Mouse (Mus musculus) kidney, adult 2 months (tissue): Measurements from ENCODE around the gene B3gnt9. TPM values are rescaled to one million over a fixed set of nuclear protein-coding genes. Genes with fewer than 3 reads are reported as not detected.

Experiments used
- DNase-seq: peaks from one replicate; pipeline ENCODE4 v3.0.0; 2021
- H3K27ac ChIP-seq: fragments of 200-500 bp; 2 replicates; pipeline ENCODE4 v1.5.1; 2012; ENCODE audit warnings: low read depth, low read length, control low read depth, inconsistent platforms; ENCODE audit not compliant: insufficient read depth
- H3K27me3 ChIP-seq: fragments of 200-500 bp; replicated peaks from 2 replicates; pipeline ENCODE4 v1.6.1; 2012; ENCODE audit warnings: mild to moderate bottlenecking, moderate library complexity, low read length, inconsistent platforms; ENCODE audit not compliant: control insufficient read depth, insufficient read depth
- H3K36me3 ChIP-seq: fragments of 200-500 bp; 2 replicates; pipeline ENCODE4 v1.6.1; 2012; ENCODE audit warnings: mild to moderate bottlenecking, moderate library complexity, low read length, inconsistent platforms; ENCODE audit not compliant: control insufficient read depth, insufficient read depth
- H3K4me1 ChIP-seq: fragments of 200-500 bp; 2 replicates; pipeline ENCODE4 v1.6.1; 2011; ENCODE audit warnings: low read length; ENCODE audit not compliant: control insufficient read depth, insufficient read depth
- H3K4me3 ChIP-seq: fragments of 200-500 bp; 2 replicates; pipeline ENCODE4 v1.5.1; 2011; ENCODE audit warnings: mild to moderate bottlenecking, low read depth, low read length, control low read depth; ENCODE audit not compliant: insufficient read depth
- CTCF ChIP-seq: fragments of 200-500 bp; conservative IDR thresholded peaks from 2 replicates; pipeline ENCODE4 v1.5.1; 2011; ENCODE audit warnings: low read depth, mild to moderate bottlenecking, control low read depth, low read length, moderate library complexity, mixed read lengths; ENCODE audit not compliant: insufficient read depth, insufficient read length
- POLR2A ChIP-seq: fragments of 200-500 bp; IDR thresholded peaks from one replicate; pipeline ENCODE4 v1.6.1; 2011; ENCODE audit warnings: low read depth, low read length, control low read depth
- WGBS: fragments of 180-500 bp; shearing (Covaris S2); methylation state at CpG from one replicate; pipeline ENCODE4 v1.1.7; 2018; 5-methylcytosine and 5-hydroxymethylcytosine counted together
- polyA plus RNA-seq: library from polyadenylated mRNA; depleted of rRNA; stranded (reverse); fragments of >200 nt; gene quantifications from 2 replicates; pipeline ENCODE4 v1.2.3, GENCODE M21; 2012

The B3gnt9 gene
- polyA plus RNA-seq, 1 experiment = 4.8 TPM

GRCm38 (mm10) chr8:105270916-105271186 lies 15.9 kb upstream of the B3gnt9 start:
- TF ChIP-seq POLR2A (no peak), CTCF (no peak)
- 27% methylated on average over 11 of the region's 11 CpGs for WGBS
- no peak overlapping the region for H3K4me3 ChIP-seq

DNA sequence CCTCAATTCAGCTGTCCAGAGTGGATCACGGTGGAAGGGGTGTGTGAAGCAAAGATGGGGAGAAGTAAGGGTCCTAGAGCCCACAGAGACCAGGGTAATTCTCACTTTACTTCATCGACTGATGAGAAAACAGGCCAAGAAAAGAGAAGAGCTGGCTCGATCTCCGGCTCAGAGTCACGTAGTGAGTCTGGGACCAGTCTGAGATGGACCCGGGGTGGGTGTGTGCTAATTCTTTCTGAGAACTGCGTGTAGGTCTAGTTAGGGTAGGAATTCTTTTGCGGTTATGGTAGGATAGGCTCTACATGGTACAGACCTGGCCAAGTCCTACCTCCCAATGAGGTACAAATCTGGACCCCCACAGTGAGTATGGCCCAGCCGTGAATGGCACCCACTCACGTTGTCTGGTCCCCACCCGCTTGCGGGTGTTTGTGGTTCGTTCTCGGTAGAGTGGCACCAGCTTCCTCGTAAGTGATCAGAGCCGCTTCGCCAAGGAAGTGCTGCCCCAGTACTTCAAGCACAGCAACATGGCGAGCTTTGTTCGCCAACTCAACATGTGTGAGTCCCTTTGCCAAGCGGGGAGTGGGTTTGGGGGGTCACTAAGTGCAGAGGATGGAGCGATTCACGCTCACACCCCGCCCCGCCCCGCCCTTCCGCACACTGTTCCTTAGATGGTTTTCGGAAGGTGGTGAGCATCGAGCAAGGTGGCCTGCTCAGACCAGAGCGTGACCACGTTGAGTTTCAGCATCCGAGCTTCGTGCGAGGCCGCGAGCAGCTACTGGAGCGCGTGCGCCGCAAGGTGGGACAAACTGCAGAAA lies 15.4 kb upstream of the B3gnt9 start:
- no peak for DNase-seq
- H3K27ac ChIP-seq = no peak overlapping the region
- 33% methylated on average over 39 of the region's 39 CpGs for WGBS

More at GRCm38 (mm10) chr8:105270916-105271186, 15.9 kb upstream of the B3gnt9 start:
- peaks cover 1% of the 10 kb centered on the region for H3K36me3 ChIP-seq
- peaks cover 3% of the 10 kb centered on the region; the same call in 1 of the 2 replicates for H3K4me1 ChIP-seq
- no peak overlapping the region for H3K27ac ChIP-seq
- H3K27me3 ChIP-seq = no peaks in the 10 kb centered on the region
- no peak for DNase-seq

DNA sequence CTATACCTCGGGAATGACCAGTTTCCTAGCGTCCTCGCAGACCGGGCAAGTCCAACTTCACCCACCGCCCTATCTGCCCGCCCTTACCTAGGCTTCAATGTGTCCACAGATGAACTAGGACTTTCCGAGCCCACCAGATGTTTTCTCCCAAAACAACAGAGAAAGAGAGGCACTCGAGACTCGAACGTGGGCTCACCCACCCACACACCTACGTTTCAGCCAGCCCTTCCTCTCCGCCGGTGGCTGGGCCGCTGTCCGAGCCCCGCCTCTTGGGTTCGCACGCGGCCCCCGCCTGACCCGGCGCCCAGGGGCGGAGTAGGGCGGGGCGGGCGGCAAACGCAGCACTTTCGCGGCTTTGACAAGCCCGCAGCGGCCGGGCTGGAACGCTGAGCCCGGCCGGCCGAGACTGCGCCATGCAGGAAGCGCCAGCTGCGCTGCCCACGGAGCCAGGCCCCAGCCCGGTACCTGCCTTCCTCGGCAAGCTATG lies 14.6 kb upstream of the B3gnt9 start, which contains the start of gene Hsf4:
Hsf4 (plus strand) TSS at position 341 of the 487 bp plus-strand sequence.
- Histone ChIP-seq H3K36me3 (peaks cover 1% of the 10 kb centered on the region), H3K27me3 (no peaks in the 10 kb centered on the region), H3K4me1 (peaks cover 3% of the 10 kb centered on the region; the same call in 1 of the 2 replicates), H3K27ac (peak within 1 kb of the TSS; percentile 59), H3K4me3 (peak within 1 kb of the TSS; percentile 56)
- 2% methylated on average over 42 of the region's 42 CpGs for WGBS
- TF ChIP-seq POLR2A (no peak), CTCF (no peak)
- peak; percentile 84 for DNase-seq

More for the DNA sequence above, 15.4 kb upstream of the B3gnt9 start:
- TF ChIP-seq CTCF = no peak
- Histone ChIP-seq H3K4me3 (peak overlapping the region; percentile 56), H3K36me3 (peaks cover 1% of the 10 kb centered on the region), H3K4me1 (peaks cover 3% of the 10 kb centered on the region; the same call in 1 of the 2 replicates), H3K27me3 (no peaks in the 10 kb centered on the region)

DNA sequence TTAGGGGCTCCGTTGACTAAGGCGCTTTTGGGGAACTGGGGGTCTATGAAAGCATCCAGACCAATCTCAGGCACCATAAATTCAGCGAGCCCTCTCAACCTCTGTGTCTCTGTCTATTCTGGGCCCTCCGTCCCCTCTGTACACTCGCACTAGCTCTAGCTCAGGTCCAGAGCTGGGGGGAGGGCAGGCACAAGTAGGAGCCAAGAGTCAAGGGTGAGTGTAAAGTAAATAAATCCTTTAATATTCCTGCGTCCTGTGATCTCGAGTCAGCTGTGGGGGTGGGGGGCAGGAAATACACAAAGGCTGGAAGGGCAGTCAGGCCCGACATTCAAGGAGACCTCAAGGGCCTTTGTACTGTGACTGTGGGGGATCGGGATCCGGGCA lies 14.1 kb upstream of the B3gnt9 start:
- Histone ChIP-seq H3K4me3 (peak overlapping the region; percentile 56), H3K36me3 (peaks cover 1% of the 10 kb centered on the region), H3K27me3 (no peaks in the 10 kb centered on the region), H3K4me1 (peaks cover 3% of the 10 kb centered on the region; the same call in 1 of the 2 replicates), H3K27ac (peak overlapping the region; percentile 59)
- TF ChIP-seq CTCF (no peak), POLR2A (no peak)
- WGBS = 18% methylated on average over 10 of the region's 10 CpGs
- DNase-seq = peak; percentile 45

GRCm38 (mm10) chr8:105268342-105269074 lies 13.6 kb upstream of the B3gnt9 start:
- no peak for TF ChIP-seq POLR2A
- Histone ChIP-seq H3K36me3 (peaks cover 1% of the 10 kb centered on the region), H3K27ac (no peak overlapping the region), H3K4me1 (peaks cover 3% of the 10 kb centered on the region; the same call in 1 of the 2 replicates), H3K27me3 (no peaks in the 10 kb centered on the region), H3K4me3 (peak overlapping the region; percentile 56)
- 38% methylated on average over 65 of the region's 65 CpGs for WGBS
- no peak for DNase-seq

- H3K36me3 ChIP-seq = peaks cover 1% of the 10 kb centered on the region
- H3K4me1 ChIP-seq = peaks cover 3% of the 10 kb centered on the region; the same call in 1 of the 2 replicates
- H3K27ac ChIP-seq = no peak overlapping the region
- WGBS = 81% methylated on average over 13 of the region's 13 CpGs
- no peaks in the 10 kb centered on the region for H3K27me3 ChIP-seq
- H3K4me3 ChIP-seq = no peak overlapping the region
- DNase-seq = no peak
- TF ChIP-seq POLR2A (no peak), CTCF (no peak)
These were observed 11.8 kb upstream of the B3gnt9 start for GRCm38 (mm10) chr8:105266775-105267174.

DNA sequence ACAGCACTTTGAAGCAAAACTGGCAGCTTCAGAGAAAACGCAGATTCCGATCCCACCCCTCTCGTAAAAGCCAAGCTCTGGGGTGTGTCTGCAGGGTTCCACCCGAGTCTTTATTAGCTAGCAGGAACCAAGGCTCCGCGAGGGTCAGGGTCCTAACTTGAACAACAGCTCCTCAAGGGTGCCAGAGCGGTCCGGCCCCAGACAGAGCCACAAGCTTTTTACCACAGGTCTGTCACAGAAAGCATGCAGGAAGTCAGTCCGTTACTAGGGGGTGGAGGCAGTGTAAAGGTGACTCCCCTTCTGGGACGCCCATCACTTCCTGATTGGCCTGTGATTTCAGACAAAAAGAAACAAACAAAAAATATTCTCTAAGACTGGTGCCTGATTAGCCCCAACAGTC lies 10.2 kb upstream of the B3gnt9 start:
- peaks cover 3% of the 10 kb centered on the region; the same call in 1 of the 2 replicates for H3K4me1 ChIP-seq
- WGBS = 7% methylated on average over 10 of the region's 10 CpGs
- H3K27ac ChIP-seq = 0 out of 2 replicates have a peak overlapping the region, but pooled peaks have one; percentile 26
- H3K36me3 ChIP-seq = peaks cover 1% of the 10 kb centered on the region
- no peak for TF ChIP-seq CTCF
- TF ChIP-seq POLR2A = no peak
- peak overlapping the region; percentile 99 for H3K4me3 ChIP-seq
- DNase-seq = peak; percentile 60
- no peaks in the 10 kb centered on the region for H3K27me3 ChIP-seq
